Mouse (Mus musculus) megakaryocyte, embryonic 14.5 days (primary cell): ENCODE results near the gene Ifnlr1.

Source experiments
- FLI1 ChIP-seq: IDR thresholded peaks from 2 replicates; pipeline ENCODE4 v1.6.1; 2012; ENCODE audit warnings: low read length, inconsistent platforms, mixed read lengths
- GATA1 ChIP-seq: IDR thresholded peaks from 3 replicates; pipeline ENCODE4 v1.6.1; 2012; ENCODE audit warnings: mixed read lengths, low read length, inconsistent platforms, borderline replicate concordance

- TF ChIP-seq FLI1 (no peak), GATA1 (no peak)
Observed at GRCm38 (mm10) chr4:135709072-135709564, 23.0 kb downstream of the Ifnlr1 start.
